Mouse (Mus musculus) stomach, postnatal 0 days (tissue): ENCODE measurements around the gene Rxrb.

ENCODE experiments used
- CTCF ChIP-seq: IDR thresholded peaks from 2 replicates; pipeline ENCODE4 v1.5.1; 2016; ENCODE audit warnings: antibody characterized with exemption, low read depth, mild to moderate bottlenecking, moderate library complexity
- EP300 ChIP-seq: optimal IDR thresholded peaks from 2 replicates; pipeline ENCODE3; 2016; ENCODE audit warnings: antibody characterized with exemption

DNA sequence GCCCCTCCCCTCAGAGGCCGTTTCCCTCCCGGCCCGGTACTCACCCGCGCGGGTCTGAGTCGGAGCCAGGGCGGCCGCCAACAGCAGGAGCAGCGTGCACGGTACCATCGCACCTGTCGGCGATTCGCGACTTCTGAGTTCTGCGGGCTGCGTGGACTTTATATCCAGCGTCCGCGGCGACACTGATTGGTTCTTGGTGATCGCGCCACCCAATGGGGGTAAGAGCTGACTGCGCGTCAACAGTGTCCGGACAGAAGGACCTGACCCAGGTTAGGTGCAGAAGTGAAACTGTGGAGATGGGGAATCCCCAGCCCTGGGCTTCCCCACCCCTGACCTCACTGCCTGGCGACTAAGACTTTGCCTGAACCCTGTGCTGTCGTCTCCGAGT is 31.5 kb upstream of the Rxrb start, which contains the start of gene H2-K1:
- TF ChIP-seq EP300 (no peak), CTCF (0 out of 2 replicates have a peak, but pooled peaks have one; percentile 10)
